Mouse (Mus musculus) gastrocnemius, adult 18-20 months (tissue): Measurements from ENCODE around the gene Gm21704. TPM values are rescaled to one million over a fixed set of nuclear protein-coding genes. Genes with fewer than 3 reads are reported as not detected.
"Not testable (repeated sequence)": the region's sequence is repeated elsewhere in the genome, so short reads cannot be mapped to it uniquely, and the experiment has no call there.

Experiments
- DNase-seq: peaks from one replicate; pipeline ENCODE4 v3.0.0; 2021; ENCODE audit warnings: low spot score
- long read RNA-seq, 2 experiments: library from polyadenylated mRNA; stranded (forward); transcript quantifications; one replicate each; pipeline ENCODE4 v2.0.0; 2021
- total RNA-seq, 2 experiments: library from RNA; stranded (reverse); gene quantifications; 2 replicates each; pipeline ENCODE4 v1.2.3; 2021

Gm21704 gene
- total RNA-seq = not detected
- long read RNA-seq, experiment 1 = 0 reads
- long read RNA-seq, experiment 2 = 0 reads

DNA sequence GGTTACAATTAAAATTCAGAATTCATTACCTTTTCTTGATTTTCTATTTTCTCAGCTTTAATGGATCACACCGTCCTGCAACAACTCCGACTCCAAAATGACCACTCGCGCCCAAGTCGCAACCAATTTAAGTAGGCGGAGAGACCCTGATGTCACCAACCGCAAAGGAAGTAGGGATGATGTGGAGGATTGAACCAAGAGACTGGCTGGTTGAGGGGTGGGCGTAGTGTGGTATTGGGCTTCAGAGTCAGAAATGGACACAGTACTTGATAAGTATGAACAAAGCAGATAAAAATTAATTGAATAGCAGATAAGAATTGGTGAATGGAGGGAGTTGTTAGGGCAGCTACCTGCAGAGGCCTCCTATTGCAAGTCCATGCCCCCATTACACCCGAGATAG, at the start of gene Gm21704, which contains the start of gene Gm21708:
Gene Gm21704 (minus strand): TSS at position 101 of the 400 bp plus-strand sequence.
Gene Gm21708 (minus strand): TSS at position 101 of the 400 bp plus-strand sequence.
- not testable (repeated sequence) for DNase-seq

DNA sequence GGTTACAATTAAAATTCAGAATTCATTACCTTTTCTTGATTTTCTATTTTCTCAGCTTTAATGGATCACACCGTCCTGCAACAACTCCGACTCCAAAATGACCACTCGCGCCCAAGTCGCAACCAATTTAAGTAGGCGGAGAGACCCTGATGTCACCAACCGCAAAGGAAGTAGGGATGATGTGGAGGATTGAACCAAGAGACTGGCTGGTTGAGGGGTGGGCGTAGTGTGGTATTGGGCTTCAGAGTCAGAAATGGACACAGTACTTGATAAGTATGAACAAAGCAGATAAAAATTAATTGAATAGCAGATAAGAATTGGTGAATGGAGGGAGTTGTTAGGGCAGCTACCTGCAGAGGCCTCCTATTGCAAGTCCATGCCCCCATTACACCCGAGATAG, 64.7 kb downstream of the Gm21704 start, which contains the start of gene Gm21693:
Gene Gm21693 (minus strand): TSS at position 101 of the 400 bp plus-strand sequence.
- not testable (repeated sequence) for DNase-seq

DNA sequence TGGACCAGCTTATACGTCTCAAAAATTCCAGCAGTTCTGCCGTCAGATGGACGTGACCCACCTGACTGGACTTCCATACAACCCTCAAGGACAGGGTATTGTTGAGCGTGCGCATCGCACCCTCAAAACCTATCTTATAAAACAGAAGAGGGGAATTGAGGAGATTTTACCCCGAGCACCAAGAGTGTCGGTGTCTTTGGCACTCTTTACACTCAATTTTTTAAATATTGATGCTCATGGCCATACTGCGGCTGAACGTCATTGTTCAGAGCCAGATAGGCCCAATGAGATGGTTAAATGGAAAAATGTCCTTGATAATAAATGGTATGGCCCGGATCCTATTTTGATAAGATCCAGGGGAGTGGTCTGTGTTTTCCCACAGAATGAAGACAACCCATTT, 69.3 kb downstream of the Gm21704 start:
- DNase-seq = not testable (repeated sequence)

Other genes with a start within 250 kb of the Gm21704 start
- gene Gm21677, start 103.7 kb downstream of the Gm21704 start, total RNA-seq = not detected
- gene Gm21693, start 64.8 kb downstream of the Gm21704 start, total RNA-seq = not detected
- not detected for gene Gm21708, start within 50 bp of the Gm21704 start, total RNA-seq